Mouse (Mus musculus) adrenal gland, adult 2 months (tissue): Measurements from ENCODE around the gene Fancd2. TPM values are rescaled to one million over a fixed set of nuclear protein-coding genes. Genes with fewer than 3 reads are reported as not detected.
A peak's percentile ranks its signal among the peaks of the same experiment; 100 is the strongest.

Experiments
- DNase-seq: peaks from one replicate; pipeline ENCODE4 v3.0.0; 2021
- polyA plus RNA-seq: library from polyadenylated mRNA; depleted of rRNA; stranded (reverse); fragments of >200 nt; gene quantifications from 2 replicates; pipeline ENCODE4 v1.2.3, GENCODE M21; 2012
- total RNA-seq, 2 experiments: library from RNA; stranded (reverse); gene quantifications; 2 replicates each; pipeline ENCODE4 v1.2.3; 2021

The Fancd2 gene
- total and polyA plus RNA-seq, 3 experiments, result 0.41 to 1.2 (median 0.72) TPM

DNA sequence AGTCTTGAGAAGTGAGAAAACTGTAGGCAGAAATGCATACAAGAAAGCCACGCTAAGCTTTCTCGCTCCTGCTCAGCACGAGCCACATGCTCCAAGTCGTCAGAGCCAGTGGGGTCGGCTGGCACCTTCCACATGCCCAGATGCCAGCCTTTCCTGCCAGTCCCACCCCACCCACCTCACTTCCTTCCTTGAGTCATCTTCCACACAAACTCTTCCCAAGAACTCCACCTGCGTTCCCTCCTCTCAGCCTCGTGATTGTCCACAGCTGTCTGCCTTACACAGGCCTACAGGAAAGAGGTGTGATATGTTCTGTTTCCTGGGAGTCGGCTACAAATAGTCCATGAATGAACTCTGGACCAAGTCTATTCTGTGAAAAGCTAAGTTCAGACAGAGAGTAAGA is 8.1 kb upstream of the Fancd2 start:
- DNase-seq, result no peak

DNA sequence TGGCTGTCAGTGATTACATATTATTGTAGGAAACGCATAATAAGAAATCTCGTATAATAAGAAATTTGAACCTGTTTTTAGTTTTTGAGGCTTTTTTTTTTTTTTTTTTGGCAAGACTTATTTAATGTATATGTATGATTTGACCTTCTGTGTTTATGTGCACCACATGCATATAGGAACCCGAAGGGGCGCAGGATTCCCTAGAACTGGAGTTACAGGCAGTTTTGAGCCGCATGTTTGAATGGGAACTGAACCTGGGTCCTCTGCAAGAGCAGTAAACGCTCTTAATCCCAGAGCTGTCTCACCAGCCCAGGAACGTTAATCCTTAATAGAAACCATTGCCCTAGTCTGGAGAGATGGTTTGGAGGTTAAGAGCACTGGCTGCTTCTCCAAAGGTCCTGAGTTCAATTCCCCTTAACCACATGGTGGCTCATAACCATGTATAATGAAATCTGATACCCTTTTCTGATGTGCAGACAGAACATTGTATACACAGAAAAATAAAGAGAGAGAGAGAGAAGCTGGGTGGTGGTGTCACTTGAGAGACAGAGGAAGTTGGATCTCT is 440 bp downstream of the Fancd2 start:
- DNase-seq, result no peak

DNA sequence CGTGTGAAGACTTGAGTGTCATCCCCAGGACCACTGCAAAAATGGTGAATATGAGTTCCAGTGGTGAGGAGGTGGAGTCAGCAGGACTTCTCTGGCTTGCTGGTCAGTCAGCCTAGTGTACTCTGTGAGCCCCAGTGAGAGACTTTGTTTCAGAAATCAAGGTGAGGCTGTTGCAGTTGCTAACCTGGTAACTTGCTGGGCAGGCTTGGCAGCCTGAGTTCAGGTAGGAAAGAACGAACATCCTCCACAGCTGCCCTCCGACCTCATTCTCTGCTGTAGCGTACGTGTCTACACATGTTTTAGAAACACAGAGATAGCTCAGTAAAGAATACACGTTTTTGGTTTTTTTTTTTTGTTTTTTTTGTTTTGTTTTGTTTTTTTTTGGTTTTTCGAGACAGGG is 3.4 kb downstream of the Fancd2 start:
- DNase-seq, result no peak

DNA sequence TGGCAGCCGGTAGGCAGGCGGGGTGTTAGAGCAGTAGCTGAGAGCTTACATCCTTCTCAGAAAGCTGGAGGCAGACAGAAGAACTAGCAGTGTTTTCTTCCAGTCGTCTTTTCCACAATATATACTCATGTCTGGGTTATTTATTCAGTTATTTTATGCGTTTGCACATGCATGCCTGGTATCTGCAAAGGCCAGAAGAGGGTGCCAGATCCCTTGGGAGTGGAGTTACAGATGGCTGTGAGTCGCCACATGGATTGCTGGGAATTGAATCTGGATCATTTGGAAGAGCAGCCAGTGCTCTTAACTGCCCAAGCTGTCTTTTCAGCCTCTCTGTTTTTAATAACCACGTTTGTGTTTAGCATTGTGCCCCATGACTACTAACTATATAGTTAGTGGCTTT is 10.1 kb downstream of the Fancd2 start:
- DNase-seq, result no peak

DNA sequence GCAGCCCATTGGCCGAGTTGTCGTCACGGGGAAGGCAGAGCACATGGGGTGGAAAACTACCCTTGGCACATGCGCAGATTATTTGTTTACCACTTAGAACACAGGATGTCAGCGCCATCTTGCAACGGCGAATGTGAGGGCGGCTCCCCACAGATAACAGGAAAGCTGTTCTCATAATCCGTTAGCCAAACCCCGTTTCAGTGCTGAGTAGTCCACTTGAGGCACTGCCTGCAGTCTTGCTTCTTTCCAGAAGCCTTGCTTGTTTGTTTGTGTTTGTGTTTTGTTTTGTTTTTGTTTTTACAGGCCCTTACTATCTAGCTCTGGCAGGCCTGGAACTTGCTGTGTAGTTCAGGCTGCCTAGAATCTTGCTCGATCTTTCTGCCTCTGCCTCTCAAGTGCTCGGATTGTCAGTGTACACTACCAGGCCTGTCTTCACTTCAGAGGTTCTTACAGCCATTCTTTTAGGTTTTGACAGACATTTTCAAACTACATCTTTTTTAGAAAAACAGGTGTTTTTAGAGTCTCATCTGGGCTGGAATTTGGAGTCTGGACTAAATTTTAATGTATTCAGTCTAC is 12.5 kb downstream of the Fancd2 start:
- DNase-seq, result no peak

DNA sequence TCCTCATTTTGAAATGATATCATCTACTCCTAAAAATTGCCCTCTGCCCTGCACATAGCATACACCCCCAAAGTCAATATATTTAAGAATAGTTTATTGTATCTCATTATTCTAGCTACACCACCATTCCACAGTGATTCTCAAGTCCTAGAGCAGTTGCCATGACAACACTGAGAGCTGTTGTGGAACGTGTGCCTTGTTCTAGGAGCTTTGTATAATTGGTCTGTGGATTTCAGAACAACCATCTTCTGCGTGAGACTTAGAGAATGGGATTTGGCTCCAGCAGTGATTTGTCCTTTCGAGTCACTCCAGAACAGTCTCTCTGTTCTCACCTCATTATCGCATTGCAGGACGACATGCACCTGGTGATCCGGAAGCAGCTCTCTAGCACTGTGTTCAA is 28.3 kb downstream of the Fancd2 start:
- DNase-seq, result no peak

DNA sequence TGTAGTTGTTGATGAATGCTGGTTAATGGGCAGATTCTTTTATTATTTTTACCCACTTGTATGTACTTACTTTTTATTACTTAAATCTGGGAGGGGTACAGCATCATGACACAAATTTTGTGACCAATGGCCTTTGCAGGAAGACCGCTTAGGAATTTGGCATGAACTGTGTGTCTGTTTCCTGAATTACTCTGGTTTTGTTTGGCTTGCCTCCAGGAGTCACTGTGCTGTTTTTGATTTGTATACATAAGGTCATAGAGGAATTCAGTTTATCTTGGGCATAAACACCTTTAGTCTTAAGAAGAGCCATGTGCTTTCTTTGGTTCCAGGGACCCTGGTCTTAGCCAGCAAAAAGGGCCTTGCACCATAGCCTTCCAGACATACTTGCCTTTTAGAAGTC is 33.1 kb downstream of the Fancd2 start:
- DNase-seq, result no peak

DNA sequence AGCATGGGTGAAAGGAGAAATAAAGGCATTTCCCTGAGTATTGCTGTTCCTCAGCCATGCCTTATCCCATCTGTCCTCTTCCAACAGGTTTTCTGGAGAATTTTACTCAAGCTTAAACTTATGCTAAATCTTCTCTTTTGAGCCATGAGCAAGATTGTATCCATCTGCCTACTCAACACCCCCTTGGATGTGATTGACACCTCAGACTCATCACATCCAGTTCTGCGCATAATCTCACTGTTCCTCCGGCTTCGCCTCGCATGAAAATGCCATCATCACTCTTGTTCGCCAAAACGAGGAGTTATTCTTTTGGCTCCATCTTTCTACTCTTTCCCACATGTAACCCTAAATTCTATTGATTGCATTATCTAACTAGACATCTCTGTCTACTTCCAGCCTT is 44.6 kb downstream of the Fancd2 start:
- DNase-seq, result no peak

DNA sequence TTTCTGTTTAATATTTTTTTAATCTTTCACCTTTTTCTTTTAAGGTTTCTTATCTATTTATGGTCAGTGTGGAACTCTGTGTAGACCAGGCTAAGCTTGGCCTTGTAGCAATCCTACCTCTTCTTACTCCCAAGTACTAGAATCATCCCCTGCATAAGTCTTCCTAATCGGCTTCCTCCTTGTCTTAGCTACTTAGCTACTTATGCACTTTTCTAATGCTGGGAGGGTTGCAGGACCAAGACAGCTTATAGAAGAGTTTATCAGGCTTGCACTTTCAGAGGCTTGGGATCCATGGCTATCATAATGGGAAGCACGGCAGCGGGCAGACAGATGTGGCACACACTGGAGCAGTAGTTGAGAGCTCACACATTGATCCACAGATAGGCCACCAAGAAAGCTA is 47.8 kb downstream of the Fancd2 start:
- DNase-seq, result no peak

DNA sequence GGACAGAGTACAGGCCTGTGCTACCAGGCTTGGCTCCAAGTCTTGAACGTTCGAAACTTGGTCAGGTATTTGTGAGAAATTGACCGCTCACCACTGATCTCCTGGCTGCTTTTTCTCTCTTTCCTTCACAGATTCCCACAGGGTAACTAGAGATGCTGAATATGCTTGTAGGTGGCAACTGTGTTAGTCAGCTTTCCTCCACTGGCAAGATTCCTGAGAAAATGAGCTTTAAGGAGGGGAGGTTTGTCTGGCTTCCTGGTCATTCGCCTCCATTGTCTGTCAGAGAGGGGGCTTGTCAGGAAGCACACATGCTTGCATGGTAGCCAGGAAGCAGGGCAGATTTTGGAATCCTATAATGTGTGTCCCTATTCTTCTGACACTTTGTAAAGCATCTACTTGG is 51.5 kb downstream of the Fancd2 start:
- DNase-seq, result no peak

DNA sequence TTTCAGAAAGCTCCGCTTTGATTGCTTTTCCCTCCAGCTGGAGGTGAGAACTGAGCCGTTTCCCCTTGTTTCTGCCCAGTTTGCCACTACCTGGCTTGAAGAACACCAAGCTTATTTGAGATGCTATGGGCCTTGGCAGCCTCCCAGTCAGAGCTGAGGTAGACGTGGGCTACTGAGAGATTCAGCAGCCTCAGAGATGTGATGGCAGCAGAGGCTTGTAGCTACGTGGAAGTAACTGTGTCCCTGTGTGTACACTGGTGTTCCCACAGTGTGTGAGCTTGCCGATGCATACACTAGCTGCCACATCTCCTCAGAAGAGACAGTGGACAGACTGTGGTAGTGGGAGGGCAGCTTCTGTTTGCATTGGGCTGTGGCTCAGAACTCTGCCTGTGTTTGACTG is 53.6 kb downstream of the Fancd2 start:
- DNase-seq, result no peak

DNA sequence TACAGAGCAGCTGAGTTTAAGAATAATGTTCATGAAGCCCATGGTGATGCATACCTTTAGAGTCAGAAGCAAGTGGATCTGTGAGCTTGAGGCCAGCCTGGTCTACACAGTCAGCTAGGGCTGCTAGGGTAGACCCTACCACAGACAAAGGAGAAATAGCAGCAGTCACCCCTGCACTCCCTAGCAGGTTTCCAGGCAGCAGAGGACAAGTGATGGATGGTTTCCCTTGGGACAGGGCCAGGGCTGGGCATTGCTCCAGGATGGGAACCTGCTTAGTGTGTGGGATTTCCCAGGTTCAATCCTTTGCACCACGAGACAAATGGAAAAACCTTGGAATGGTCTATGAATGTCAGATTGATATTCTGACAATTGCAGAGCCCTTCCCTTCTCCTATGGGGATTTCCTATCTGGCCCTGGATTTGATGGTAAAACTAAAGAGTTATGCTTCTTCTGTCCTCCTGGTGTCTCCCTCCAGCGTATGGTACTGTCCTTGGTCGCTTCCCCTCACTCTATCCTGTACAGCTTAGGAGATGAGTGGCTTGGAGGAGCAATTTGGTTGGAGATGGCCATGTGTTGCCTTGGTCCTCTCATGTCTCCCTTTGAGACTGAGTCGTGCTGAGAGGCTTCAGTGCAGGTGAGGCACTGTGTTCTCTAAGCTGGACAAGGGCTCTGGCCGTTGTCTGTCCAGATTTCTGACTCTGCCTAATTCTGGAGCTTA is 55.1 kb downstream of the Fancd2 start:
- DNase-seq, result peak; percentile 83

DNA sequence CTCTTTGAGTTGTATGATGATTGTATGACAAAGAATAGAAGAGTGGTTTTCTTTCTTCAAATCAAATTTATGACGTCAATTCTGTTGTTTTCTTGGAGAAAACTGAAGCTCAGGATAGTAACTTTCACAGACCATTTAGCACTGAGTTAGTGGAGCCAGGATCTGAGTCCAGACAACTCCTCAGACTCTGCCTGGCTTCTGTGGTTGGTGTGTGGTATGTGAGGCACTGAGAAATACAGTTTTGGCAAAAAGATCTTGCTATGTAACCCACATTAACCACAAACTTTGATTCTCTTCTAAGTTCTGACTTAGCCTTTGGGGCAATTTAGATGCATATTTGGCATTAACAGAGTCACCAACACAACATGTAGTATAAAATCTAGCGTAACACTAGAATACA is 61.2 kb downstream of the Fancd2 start:
- no peak for DNase-seq

DNA sequence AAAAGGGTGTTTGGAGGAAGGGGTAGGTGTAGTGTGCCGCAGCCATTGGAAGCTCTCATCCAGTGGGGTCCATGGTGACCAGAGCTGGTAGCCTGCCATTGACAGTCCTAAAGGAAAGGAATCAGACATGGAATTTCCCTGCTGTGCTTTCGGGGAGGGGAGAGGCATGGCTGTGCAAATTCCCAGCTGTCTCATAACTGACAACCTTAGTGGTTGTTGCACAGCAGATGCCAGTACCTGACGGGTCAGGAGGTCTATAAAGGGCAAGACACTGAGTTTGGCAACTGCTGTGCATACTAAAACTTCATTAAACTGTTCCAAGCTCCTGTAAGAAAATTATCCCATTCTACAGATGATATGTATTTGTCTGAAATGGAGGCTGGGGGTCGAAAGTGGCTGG is 66.5 kb downstream of the Fancd2 start:
- no peak for DNase-seq

DNA sequence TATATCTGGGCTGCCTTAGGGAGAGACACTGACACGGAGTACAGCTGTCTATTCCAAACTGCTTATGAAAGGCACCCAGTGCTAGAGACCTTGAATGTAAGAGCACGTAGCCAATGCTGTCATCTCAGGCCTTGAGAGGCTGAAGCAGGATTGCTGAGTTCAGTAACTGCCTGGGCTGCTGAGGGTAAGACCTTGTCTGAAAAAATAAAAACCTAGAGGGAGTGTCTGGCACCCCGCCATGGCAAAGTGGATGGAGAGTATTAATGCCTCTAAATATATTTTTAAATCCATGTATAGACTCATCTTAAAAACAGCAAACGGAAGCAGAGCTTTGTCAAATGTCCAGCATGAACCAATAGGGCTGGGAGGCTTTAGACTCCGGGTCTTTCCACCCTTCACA is 68.4 kb downstream of the Fancd2 start:
- peak; percentile 89 for DNase-seq

DNA sequence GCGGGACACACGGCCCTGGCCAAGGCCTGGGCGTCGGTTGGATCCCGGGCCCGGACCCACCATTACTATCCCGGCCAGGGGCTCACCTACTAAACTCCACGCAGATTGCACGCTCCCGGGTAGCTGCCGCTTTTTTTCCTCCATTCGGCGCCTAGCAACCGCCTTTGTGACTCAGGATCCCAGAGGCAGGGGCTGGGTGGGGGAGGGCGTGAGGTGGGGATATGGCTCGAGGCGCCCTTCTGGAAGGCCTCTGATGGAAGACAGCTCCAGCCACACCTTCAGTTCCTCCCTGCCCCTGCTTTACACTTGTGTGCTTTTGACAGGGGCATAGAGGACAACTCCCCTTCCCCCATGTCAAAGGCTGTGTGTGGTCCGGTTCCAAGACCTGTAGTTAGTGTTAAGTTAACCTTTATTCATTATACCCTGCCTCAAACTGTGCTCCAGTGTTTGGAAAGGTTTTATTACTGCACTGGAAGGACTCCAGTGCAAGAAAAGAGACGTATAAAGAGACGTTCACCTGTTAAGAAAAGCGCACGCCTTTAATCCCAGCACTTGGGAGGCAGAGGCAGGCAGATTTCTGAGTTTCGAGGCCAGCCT is 69.2 kb downstream of the Fancd2 start, which contains the start of gene Fancd2os:
TSS of gene Fancd2os (minus strand) at position 173 of the 597 bp plus-strand sequence.
- DNase-seq, result peak; percentile 27

DNA sequence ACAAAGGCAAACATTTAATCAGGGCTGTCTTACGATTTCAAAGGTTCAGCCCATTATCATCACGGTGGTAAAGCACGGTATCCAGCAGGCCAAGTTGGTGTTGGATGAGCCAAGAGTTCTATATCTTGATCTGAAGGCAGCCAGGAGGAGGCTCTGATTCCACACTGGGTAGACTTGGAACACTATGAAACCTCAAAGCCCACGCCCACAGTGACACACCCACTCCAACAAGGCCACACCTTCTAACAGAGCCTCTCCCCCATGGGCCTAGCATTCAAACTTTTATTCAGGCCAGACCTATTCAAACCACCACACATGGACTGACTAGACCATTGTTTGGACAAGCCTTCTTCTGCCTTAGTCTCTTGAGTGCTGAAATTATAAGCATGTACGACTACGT is 71.3 kb downstream of the Fancd2 start:
- no peak for DNase-seq

DNA sequence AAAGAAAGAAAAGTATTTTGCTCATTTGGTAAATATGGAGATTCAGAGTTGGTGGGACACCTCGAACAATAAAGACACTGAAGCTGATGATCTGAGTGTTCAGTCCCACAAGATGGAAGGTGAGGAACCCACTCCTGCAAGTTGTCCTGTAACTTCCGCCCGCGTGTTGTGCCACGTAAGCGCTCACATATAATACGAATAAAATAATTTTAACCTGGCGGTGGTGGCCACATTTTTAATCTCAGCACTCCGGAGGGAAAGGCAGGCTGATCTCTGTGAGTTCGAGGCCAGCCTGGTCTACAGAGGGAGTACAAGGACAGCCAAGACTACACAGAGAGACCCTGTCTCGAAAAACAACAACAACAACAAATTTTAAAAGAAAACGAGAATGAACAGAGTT is 72.5 kb downstream of the Fancd2 start:
- DNase-seq, result no peak

DNA sequence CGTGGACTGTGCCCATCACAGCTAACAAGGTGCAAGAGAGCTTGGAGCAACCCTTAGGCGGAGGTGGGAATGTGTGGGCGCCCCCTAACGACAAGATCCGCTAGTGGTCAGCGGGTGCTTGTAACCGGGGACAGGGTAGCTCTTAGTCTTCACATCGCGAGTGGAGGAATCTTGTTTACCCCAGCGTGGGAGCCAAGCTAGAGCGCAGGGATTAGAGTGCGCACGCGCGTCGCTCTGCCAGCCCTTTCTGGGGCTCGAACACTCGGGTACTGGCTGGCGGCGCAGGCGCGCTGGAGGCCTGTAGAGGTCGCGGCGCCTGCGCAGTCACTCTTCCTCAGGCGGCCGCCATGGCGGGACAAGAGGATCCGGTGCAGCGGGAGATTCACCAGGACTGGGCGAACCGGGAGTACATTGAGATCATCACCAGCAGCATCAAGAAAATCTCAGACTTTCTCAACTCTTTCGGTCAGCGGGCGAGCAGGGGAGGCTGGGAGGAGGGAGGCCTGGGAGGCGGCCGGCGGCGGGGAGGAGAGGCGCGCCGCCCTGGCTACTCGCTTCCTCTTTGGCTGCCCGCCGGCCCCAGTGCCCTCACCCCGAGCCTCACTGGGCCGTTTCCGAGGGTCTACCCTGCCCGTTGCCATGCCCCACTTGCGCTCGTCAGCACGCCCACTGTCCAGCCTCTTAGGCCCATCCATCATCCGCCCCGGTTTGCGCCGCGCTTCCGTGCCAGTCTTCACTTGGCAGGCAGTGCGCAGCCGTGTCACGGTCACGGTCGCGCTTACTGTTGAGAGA is 73.1 kb downstream of the Fancd2 start, which contains the start of gene Brk1:
TSS of gene Brk1 (plus strand) at position 341 of the 792 bp plus-strand sequence.
- peak; percentile 93 for DNase-seq

DNA sequence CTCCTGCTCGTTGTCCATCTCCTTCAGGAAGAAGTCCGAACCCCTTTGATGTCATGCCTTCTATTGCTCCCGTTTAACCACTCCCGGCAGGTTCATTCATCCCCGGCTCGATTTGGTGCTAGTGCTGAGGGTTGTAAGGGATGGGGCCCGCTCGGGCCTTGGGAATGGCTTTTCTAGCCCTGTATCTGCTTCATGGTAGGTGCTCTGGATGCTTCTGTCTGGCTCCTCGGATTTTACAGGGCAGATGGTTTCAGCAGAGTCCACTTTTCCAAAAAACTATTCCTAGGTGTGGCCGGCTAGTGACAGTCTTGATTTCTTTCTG is 73.7 kb downstream of the Fancd2 start:
- DNase-seq, result no peak

DNA sequence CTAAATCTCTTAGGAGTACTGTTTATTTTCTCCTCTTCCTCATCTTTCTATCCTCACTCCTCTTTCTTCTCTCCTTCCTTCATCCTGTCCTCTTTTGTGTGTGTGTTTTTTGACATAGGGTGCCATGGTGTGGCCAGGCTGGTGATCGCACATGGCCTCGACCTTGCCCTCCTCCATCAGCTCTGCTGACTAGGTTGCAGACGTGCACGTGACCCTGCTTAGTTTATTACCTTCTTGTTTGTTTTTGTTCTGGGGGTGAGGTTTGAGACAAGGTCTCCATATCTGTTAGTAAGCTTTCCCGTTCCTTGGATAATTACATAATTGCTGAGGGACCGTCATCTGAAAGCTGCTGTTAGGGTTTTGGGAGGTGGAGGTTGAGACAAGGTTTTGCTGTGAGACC is 77.4 kb downstream of the Fancd2 start:
- peak; percentile 73 for DNase-seq

DNA sequence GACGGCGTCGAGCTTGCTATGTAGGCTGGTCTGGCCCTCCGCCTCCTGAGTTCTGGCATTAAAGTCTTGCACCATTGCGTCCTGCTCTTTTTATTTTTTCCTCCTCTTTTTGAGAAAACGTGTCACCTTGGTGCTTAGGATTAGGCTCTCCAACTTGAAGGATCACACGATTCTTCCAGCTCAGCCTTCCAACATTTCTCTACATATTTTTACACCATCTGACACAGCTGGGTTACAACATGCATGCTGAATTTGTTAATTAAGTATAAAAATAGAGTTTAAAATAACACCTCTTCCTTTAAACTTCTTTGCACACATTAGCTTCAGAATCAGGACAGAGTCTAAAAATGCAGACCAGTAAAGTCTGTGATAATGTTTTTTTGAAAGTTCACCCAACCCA is 77.8 kb downstream of the Fancd2 start:
- no peak for DNase-seq
